Mouse (Mus musculus) embryonic fibroblast, embryonic 13.5 days (primary cell): ENCODE measurements around the gene Ugt1a9.

Experiments
- CTCF ChIP-seq: IDR thresholded peaks from 2 replicates; pipeline ENCODE4 v1.5.1; 2011; ENCODE audit warnings: mild to moderate bottlenecking, control low read depth, low read length, moderate library complexity, borderline replicate concordance; ENCODE audit not compliant: insufficient read depth
- POLR2A ChIP-seq: IDR thresholded peaks from 2 replicates; pipeline ENCODE4 v1.6.1; 2011; ENCODE audit warnings: low read depth, mild to moderate bottlenecking, control low read depth, low read length, moderate library complexity

DNA sequence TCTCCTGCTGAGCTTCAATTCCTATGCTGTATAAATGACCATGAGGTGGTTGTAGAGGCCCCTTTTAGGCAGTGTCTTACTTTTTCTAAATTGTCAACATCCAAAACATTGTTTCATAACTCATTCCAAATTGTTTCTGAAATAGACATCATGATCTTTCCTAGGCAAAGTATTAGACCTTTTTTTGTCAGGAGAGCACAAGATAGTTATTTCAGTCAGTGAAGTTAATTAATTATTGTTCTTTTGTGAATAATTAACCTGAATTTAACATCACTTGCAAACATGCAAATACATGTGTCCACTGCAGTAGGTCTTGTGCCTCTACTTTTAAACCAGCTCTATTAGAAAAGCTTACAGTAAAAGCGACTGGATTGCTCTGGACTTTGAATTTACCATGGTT lies 15.5 kb upstream of the Ugt1a9 start, which contains the start of gene Ugt1a10:
- TF ChIP-seq CTCF (no peak), POLR2A (no peak)
